Mouse (Mus musculus): ENCODE data around the gene Tbc1d13.
"Not testable (repeated sequence)": the region's sequence is repeated elsewhere in the genome, so short reads cannot be mapped to it uniquely, and the experiment has no call there.

The Tbc1d13 gene

GRCm38 (mm10) chr2:30177700-30178675, 44.4 kb downstream of the Tbc1d13 start, which contains the start of gene Spout1:
Gene Spout1 (minus strand): TSS chr2:30178459.
- DNase-seq (ENCODE audit: low read depth, low spot score): peak; percentile 94

DNA sequence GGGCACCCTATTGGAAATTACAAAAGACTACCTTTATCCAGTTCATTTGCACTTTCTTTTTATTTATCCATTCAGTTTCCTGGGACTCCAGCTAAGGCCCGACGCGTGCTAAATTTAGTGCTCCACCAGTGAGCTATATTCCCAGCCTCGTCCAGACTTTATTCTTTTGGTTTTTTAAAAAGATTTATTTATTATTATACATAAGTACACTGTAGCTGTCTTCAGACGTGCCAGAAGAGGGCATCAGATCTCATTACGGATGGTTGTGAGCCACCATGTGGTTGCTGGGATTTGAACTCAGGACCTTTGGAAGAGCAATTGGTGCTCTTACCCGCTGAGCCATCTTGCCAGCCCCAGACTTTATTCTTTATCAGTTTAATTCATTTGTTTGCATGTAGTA, 45.2 kb downstream of the Tbc1d13 start:
- not testable (repeated sequence) for DNase-seq (ENCODE audit: low read depth, low spot score)

DNA sequence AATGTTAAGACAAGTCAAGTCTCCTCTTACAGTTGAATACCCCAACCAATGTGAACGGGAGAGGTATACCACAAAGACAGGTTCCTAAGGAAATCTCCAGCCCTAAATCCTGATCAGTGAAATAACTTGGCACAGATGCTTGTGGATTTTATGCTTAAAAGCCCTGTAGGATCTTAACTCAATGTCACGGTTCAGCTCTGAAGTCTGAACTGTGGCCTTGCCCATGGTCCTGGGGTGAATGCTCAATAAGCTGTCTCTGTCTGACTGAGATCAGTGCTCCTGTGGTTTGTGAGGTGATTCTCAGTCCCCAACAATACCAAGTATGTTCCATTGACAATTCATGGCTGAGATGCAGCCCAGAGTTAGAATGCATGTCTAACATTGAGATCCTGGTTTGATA, 48.9 kb downstream of the Tbc1d13 start:
- DNase-seq (ENCODE audit: low read depth, low spot score): no peak

GRCm38 (mm10) chr2:30183721-30184120, 50.2 kb downstream of the Tbc1d13 start:
- DNase-seq (ENCODE audit: low read depth, low spot score): no peak

GRCm38 (mm10) chr2:30185276-30185675, 51.7 kb downstream of the Tbc1d13 start:
- DNase-seq (ENCODE audit: low read depth, low spot score): no peak

- no peak for DNase-seq (ENCODE audit: low read depth, low spot score)
Observed at GRCm38 (mm10) chr2:30185681-30186080, 52.1 kb downstream of the Tbc1d13 start.

DNA sequence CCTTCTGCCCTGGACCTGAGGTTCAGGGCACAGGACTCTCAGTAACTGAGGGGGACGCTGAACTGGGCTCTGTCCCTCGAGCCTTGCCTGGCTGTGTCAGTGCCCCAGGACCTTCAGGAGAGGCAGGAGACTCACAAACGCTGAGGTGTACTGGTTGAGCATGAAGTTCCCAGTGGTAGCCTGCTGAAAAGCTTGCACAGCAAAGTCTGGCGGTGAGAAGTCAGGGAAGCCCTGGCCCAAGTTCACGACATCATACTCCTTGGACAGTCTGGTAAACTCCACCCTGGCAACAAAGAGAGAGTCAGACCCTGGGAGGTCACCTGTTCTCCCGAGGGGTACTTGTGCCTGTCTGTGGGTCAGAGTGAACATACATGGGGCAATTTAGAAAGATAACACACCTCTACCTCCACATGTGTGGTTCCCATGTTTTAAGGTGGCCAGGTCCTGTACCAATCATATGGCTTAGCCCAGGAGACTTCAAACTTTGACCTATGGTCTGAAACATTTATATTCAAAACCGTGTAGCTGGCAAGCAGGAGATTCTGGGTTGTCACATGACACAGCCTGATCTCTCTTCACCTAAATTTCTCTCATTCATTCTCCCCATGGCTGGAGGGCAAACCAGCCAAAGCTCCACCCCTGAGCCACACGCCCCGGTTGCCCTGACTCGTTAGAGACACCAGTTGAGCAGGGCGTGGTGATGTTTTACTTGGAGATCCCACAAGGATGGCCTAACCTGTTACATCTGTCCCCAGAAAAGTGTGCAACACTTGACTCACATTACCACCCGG, 58.4 kb downstream of the Tbc1d13 start:
- no peak for DNase-seq (ENCODE audit: low read depth, low spot score)

DNA sequence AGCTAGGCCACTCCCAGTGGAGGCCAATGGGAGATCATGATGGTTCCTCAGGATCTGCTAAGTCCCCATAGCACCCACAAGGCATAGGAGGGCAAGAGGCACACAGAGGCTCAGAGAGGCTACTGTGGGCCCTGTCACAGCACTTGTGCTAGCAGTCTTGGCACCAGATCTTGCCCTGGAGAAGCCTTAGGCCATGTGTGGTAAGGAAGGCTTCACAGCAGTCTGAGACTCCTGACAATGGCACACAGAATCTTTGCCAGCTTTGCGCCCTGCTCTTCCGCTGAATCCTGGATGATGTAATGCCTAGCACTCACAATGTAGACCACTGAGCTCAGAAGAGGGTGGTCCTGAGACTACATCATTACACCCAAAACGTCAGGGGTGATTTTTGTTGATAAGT, 61.1 kb downstream of the Tbc1d13 start:
- DNase-seq (ENCODE audit: low read depth, low spot score): no peak

GRCm38 (mm10) chr2:30198021-30198420, 64.5 kb downstream of the Tbc1d13 start:
- DNase-seq (ENCODE audit: low read depth, low spot score): no peak

DNA sequence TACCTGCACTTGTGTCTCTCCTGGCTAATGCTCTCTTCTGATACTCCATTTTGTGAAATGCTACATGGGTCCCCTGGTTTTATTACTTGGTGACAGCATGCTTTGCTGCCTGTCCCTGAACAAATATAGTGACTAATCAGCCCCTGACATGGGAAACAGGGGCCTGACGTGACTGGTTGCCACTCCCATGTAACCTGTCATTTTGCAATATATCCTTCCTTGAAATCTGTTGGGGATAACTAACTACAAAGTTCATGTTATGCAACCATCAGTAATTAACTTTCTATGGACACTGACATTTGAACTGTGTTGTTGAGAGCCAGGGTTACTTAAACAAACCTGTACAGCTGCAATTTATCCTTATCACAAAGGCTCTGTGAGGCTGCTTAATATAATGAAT, 66.4 kb downstream of the Tbc1d13 start:
- no peak for DNase-seq (ENCODE audit: low read depth, low spot score)

DNA sequence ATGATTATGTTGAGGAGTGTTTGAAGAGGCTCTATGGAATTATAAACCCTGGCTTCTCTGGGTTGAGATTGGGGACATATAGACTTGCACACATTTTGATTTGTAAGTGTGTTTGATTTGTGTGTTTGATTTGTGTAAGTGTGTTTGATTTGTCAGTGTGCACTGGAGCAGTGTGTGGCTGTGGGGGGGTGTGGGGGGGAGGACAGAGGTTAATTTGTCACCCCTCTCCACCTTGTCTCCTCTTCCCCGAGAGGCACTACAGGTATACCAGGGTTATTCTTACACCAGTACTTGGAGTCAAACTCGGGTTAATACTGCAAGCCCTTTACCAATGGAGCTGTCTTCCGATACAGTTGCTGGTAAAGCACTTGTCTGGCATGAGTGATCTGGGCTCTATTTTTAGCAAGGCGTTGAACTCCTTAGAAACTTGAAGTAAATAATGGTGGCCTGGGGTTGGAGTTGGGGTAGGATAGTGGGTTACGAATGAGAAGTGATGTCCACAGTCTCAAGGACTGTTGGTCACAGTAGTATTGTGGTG, 66.9 kb downstream of the Tbc1d13 start:
- DNase-seq (ENCODE audit: low read depth, low spot score): no peak
